Mouse (Mus musculus) megakaryocyte, adult 5-6 weeks (primary cell): Measurements from ENCODE around the gene Zrsr1. TPM values are rescaled to one million over a fixed set of nuclear protein-coding genes. Genes with fewer than 3 reads are reported as not detected.

ENCODE experiments used
- ATAC-seq: 2 replicates; pipeline ENCODE4 v1.8.0; 2016; ENCODE audit warnings: mild to moderate bottlenecking, inconsistent platforms; ENCODE audit not compliant: poor library complexity, severe bottlenecking
- total RNA-seq, 2 experiments: library from RNA; stranded (forward) in 1 of 2; stranded (reverse) in 1 of 2; fragments of 153-499, 151-499 nt in 1 of 2; fragments of 221-1000, 200-1000 nt in 1 of 2; gene quantifications; 2 replicates each; pipeline versions ENCODE4 v1.2.3 to v1.2.4; 2015 to 2017

The Zrsr1 gene
- total RNA-seq, 2 experiments from 2014 or later = 7.4 to 15.4 TPM

GRCm38 (mm10) chr11:22970546-22970945 lies 1.3 kb upstream of the Zrsr1 start:
- no peak for ATAC-seq

- ATAC-seq = peak; percentile 71
These were observed 1.1 kb downstream of the Zrsr1 start for GRCm38 (mm10) chr11:22972746-22973526.

GRCm38 (mm10) chr11:22973599-22973998 lies 1.8 kb downstream of the Zrsr1 start:
- ATAC-seq = no peak

DNA sequence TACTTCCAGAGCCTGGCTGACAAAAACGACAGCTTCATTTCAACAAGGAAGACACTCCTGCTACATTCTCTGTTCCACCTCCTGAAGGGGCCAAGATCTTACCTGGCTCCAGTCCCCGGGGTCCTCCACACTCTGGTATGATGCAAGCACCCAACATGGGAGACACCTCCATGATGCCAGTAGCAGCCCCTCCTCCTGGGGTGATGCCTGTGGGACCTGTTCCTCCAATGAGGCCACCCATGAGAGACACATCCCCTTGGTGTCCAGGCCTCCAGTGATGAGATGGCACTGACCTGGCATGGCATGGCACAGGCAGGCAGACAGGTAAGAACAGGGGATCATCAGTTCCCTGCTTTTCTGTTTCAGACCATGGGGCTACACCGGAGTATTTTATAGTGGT lies 6.4 kb downstream of the Zrsr1 start:
- no peak for ATAC-seq

DNA sequence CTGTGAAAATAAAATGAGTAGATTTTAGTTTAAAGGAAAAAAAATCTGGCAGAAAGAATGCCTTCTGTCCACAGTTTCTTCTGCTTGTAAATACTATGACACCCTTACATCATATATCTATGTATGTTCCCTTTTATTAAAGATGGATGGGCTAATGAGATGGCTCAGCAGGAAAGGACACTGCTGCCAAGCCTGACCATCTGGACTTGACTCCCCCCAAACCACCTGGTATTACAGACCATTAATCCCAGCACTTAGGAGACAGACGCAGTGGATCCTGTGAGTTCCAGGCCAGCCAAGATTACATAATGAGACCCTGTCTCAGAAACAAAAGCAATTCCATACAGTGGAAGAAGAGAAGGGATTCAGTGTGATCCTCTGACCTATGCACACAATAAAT lies 6.9 kb downstream of the Zrsr1 start:
- no peak for ATAC-seq

GRCm38 (mm10) chr11:22979221-22979620 lies 7.4 kb downstream of the Zrsr1 start:
- peak; percentile 11; the same call in 1 of the 2 replicates for ATAC-seq

DNA sequence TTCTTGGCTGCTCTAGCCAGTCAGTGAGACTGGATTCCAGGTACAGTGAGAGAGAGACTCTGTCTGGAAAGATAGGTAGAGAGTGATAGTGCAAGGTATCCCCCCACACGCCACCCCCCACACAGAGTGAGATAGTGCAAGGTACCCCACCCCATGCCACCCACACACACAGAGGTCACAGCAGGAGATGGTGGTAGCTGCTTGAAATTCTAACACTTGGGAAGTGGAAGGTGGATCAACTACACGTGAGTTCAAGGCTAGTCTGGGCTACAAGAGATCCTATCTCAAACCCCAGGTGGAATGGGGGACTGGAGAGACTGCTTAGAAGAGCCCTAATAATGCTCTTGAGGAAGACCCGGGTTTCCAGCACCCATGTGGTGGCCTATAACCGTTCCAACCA lies 9.2 kb downstream of the Zrsr1 start:
- ATAC-seq = no peak

- ATAC-seq = peak; percentile 10; the same call in 1 of the 2 replicates
These were observed 9.7 kb downstream of the Zrsr1 start for GRCm38 (mm10) chr11:22981543-22981950.

DNA sequence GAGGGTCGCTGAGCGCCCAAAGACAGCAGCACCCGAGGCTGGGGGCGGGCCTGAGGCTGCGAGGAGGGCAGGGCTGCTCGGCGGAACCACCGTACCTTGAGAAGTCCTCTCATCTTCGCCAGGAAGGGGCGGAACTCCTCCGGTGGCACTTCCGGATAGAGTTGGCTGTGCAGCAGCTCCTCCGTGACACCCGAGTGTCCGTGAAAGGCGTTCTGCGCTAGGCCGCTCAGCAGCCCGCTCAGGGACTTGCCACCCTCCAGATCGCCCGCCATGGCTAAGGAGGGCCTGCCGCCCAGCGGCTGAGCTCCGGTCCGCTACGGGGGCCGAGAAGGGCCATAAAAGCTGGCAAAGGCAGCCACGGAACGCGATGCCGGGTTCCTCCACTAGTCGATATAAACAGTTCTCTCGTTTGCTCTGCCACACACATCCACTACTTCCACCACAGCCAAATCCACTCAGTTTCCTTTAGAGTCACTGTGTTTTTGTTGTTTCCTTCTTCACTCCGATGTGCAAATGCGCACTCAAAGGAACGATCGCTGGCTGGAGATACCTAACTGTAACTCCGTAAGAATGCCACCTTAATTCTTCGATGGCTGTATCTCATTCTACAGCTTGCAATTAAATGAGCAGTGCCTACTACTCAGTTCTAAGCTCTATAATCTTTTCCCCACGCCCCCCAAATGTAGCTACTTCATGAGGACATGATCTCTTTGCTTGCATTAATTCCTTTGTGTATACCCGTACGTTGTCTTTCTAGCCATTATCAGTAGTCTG lies 10.4 kb downstream of the Zrsr1 start, which contains the start of the genes Gm28048 and Commd1:
Gene Gm28048, minus strand, starts transcription at position 107 of the 774 bp plus-strand sequence.
Gene Commd1, minus strand, starts transcription at position 399 of the 774 bp plus-strand sequence.
- peak; percentile 96 for ATAC-seq

GRCm38 (mm10) chr11:22982846-22983245 lies 11.0 kb downstream of the Zrsr1 start:
- ATAC-seq = no peak

DNA sequence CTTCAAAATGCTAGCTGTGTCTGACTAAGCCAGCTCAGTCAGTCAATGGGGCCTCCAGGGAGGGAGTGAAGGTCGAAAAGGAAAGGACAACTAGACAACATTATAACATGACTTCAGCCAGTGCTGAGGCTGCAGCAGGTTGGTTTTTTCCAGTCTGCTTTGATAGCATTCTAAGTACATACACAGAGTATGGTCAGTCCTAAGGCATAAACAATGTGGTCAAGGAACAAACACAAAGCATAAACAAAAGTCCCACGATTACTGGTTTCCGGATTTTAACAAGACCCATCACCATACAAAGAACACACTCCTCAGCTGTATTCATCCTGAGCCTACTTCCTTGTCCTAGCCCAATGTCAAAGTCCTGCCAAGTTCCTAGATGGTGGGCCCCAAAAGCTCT lies 13.7 kb downstream of the Zrsr1 start:
- ATAC-seq = no peak

DNA sequence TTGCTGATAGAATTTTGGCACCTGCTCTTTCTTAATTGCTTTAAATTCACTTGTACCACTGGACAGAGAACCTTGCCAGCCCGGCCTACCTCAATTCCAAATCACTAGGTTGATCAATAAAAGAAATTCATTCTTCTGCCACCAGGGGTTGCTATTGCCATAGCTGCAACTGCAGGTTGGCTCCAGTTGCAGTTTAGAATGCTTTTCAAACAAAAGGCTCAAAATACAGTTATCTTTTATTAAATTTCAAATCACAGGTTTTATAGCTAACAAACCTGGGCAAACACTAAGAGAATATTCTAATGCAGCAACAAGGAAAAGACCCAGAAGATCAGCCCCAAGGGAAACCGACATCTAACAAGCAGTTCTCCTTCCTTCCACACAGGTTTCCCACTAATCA lies 15.6 kb downstream of the Zrsr1 start:
- peak; percentile 46 for ATAC-seq

DNA sequence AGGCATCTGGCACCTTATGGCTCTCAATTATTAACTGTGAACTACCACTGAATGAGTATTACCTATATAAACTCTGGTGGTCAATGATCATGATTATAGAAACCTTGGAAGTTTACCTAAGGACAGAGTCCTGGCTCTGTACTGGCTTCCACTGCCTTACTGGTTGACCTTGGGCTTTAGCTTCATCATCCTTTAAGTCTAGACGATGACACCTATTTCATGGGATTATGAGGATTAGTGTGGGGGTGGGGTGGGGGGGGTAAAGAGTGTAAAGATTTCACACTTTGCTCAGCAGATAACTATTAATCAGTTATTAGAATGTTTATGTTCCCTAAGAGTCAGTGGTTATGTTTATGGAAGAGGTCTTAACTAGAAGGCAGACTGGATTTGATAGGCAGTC lies 18.0 kb downstream of the Zrsr1 start:
- ATAC-seq = no peak

DNA sequence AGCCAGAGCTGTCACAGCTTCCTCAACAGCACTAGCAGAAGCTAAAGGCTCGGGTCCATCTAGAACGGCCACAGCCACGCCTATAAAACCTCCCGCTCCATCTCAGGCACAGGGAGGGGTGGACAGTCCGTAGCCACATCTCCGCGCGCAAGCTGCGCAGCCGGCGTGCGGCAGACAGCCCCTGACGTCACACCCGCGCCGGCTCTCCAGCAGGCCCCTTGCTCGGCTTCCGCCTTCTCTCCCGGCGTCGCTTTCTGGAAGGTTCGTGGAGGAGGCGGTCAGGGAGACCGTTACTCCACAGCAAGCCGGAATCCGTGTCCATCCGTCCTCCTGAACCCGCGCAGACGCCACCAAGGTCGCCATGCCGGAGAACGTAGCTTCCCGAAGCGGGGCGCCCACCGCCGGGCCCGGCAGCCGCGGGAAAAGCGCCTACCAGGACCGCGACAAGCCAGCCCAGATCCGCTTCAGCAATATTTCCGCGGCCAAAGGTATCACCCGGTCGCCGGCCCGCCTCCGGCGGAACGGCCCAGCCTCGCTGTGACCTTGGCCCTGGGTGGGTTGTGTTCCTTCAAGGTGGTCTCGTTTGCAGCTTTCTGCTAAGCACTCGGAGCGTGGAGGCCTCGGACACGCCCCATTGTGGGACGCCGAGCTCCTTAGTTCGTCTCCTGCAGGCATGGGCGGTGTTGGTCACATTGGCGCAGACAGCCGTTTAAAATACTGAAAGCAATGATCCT lies 18.8 kb downstream of the Zrsr1 start, which contains the start of gene Cct4:
Gene Cct4, plus strand, starts transcription at position 127 of the 734 bp plus-strand sequence.
- peak; percentile 96 for ATAC-seq

- ATAC-seq = no peak
These were observed 19.5 kb downstream of the Zrsr1 start for GRCm38 (mm10) chr11:22991218-22991835.

DNA sequence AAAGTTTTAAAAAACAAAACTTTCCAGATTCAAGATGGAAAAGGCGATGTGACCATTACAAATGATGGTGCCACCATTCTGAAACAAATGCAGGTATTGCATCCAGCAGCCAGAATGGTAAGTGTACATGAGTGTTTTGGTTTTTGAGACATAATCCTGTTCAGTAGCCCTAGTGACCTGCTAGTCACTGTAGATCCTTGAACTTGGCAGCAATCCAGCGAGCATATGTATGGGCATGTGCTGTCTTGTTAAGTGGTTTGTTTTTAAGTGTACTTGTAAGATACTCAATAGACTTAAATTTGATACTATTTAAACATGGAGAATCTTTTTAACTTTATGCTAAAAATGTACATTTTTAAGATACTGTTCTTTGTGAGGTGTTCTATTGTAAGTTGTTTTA lies 22.5 kb downstream of the Zrsr1 start:
- ATAC-seq = no peak

DNA sequence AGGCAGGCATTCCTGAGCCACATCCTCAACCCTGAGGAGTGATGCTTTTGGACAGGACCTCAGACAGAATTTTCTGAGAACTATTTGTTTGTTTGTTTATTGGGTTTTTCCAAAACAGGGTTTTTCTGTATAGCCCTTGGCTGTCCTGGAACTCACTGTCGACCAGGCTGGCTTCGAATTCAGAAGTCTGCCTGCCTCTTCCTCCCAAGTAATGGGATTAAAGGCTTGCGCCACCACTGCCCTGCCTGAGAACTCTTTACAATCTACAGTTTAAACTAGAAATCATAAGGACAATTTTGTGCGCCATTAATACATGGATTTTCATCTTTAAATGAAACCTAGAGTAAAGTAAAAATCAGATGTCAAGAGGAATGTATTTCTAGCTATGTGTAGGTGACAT lies 23.7 kb downstream of the Zrsr1 start:
- no peak for ATAC-seq

DNA sequence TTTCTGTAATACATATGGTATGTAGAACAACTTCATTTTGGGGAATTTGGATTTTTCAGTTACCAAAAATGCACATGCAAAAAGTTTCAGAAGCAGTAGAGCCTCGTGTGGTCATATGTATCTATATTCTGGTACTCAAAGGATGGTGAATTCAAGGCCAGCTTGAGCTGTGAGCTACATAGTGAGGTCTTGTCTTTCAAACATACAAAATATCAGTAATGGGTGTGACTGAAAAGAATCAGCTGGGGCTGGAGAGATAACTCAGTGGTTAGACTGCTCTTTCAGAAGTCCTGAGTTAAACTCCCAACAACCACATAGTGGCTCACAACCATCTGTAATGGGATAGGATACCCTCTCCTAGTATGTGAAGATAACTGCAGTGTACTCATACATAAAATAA lies 26.5 kb downstream of the Zrsr1 start:
- no peak for ATAC-seq

DNA sequence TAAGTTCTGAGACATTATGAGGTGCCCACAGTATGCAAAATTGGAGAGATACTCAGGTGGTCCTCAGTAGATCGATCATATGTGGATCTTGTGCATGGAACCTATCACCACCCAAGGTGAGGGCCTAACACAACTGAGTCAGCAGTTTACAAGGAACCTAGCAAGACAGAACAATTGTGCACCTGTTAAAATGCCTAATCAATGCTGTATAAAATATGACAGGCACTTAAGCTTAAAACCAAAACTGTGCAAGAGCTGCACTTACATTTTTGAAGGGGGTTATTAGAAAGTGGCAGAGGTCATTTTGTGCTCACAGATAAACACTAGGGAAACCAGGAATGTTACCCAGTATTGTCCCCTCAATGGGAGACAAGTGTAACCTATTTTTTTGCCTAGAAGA lies 33.5 kb downstream of the Zrsr1 start:
- ATAC-seq = no peak

GRCm38 (mm10) chr11:23007166-23007480 lies 35.3 kb downstream of the Zrsr1 start:
- ATAC-seq = no peak; the same call in 1 of the 2 replicates
